Mouse (Mus musculus) bone marrow macrophage, adult 2 months (primary cell): ENCODE measurements around the gene Ntmt1.

Experiments
- CTCF ChIP-seq: IDR thresholded peaks from 2 replicates; pipeline ENCODE4 v1.5.1; 2012; ENCODE audit warnings: low read depth, mild to moderate bottlenecking, low read length, moderate library complexity
- POLR2A ChIP-seq: IDR thresholded peaks from 2 replicates; pipeline ENCODE4 v1.6.1; 2012; ENCODE audit warnings: mild to moderate bottlenecking, low read depth, low read length, borderline replicate concordance

GRCm38 (mm10) chr2:30834373-30835022 is 26.9 kb downstream of the Ntmt1 start, which contains the start of gene Prrx2:
- TF ChIP-seq CTCF = no peak
- TF ChIP-seq POLR2A = no peak
